Mouse (Mus musculus) myocyte (in vitro differentiated cells): Measurements from ENCODE around the gene Ankmy2. TPM values are rescaled to one million over a fixed set of nuclear protein-coding genes. Genes with fewer than 3 reads are reported as not detected.

Experiments used
- H3K27me3 ChIP-seq: one replicate; pipeline ENCODE4 v1.6.1; 2011; ENCODE audit not compliant: control insufficient read depth, insufficient read depth, insufficient read length
- H3K36me3 ChIP-seq: one replicate; pipeline ENCODE4 v1.6.1; 2011; ENCODE audit not compliant: control insufficient read depth, insufficient read depth
- H3K4me2 ChIP-seq: one replicate; pipeline ENCODE4 v1.6.1; 2011; ENCODE audit warnings: low read depth, control low read depth
- H3K4me3 ChIP-seq: one replicate; pipeline ENCODE4 v1.5.1; 2011; ENCODE audit warnings: mild to moderate bottlenecking, control low read depth, moderate library complexity
- H3K79me2 ChIP-seq: one replicate; pipeline ENCODE4 v1.6.1; 2011; ENCODE audit not compliant: control insufficient read depth, insufficient read depth
- H3ac ChIP-seq: one replicate; pipeline ENCODE4 v1.6.1; 2011; ENCODE audit not compliant: control insufficient read depth, insufficient read length
- CEBPB ChIP-seq: IDR thresholded peaks from 2 replicates; pipeline ENCODE4 v1.6.1; 2011; ENCODE audit warnings: mild to moderate bottlenecking, moderate library complexity; ENCODE audit not compliant: poor library complexity, insufficient read depth, severe bottlenecking
- E2F4 ChIP-seq: IDR thresholded peaks from one replicate; pipeline ENCODE4 v1.6.1; 2011; ENCODE audit warnings: mild to moderate bottlenecking, control low read depth, moderate library complexity; ENCODE audit not compliant: insufficient read depth
- MAX ChIP-seq: IDR thresholded peaks from one replicate; pipeline ENCODE4 v1.6.1; 2011; ENCODE audit warnings: low read depth, mild to moderate bottlenecking, control low read depth
- MYOD1 ChIP-seq, 3 experiments: IDR thresholded peaks; one replicate each; pipeline ENCODE4 v1.6.1; 2011; ENCODE audit warnings: control low read depth in 2 of 3, low read depth in 2 of 3, mild to moderate bottlenecking in 2 of 3, moderate library complexity in 1 of 3; ENCODE audit not compliant: insufficient read length in 2 of 3, control insufficient read depth in 1 of 3
- MYOG ChIP-seq, 3 experiments: IDR thresholded peaks; one replicate each; pipeline ENCODE4 v1.6.1; 2011; ENCODE audit warnings: control low read depth in 2 of 3, low read depth in 2 of 3, mild to moderate bottlenecking in 2 of 3; ENCODE audit not compliant: insufficient read length in 2 of 3, control insufficient read depth in 1 of 3, insufficient read depth in 1 of 3
- POLR2A ChIP-seq: IDR thresholded peaks from one replicate; pipeline ENCODE4 v1.6.1; 2011; ENCODE audit warnings: low read depth, mild to moderate bottlenecking, control low read depth, moderate library complexity; ENCODE audit not compliant: insufficient read length
- POLR2AphosphoS2 ChIP-seq: IDR thresholded peaks from one replicate; pipeline ENCODE4 v1.6.1; 2011; ENCODE audit warnings: low read depth, control low read depth; ENCODE audit not compliant: insufficient read length
- REST ChIP-seq: IDR thresholded peaks from one replicate; pipeline ENCODE4 v1.6.1; 2011; ENCODE audit warnings: mild to moderate bottlenecking, control low read depth, moderate library complexity; ENCODE audit not compliant: insufficient read depth, insufficient read length
- SRF ChIP-seq: IDR thresholded peaks from one replicate; pipeline ENCODE4 v1.6.1; 2011; ENCODE audit warnings: low read depth; ENCODE audit not compliant: control insufficient read depth, insufficient read length
- TCF12 ChIP-seq: IDR thresholded peaks from one replicate; pipeline ENCODE4 v1.6.1; 2011; ENCODE audit warnings: mild to moderate bottlenecking, control low read depth; ENCODE audit not compliant: poor library complexity, insufficient read depth, severe bottlenecking
- TCF3 ChIP-seq: IDR thresholded peaks from one replicate; pipeline ENCODE4 v1.6.1; 2011; ENCODE audit warnings: low read depth, control low read depth; ENCODE audit not compliant: insufficient read length
- USF1 ChIP-seq: IDR thresholded peaks from one replicate; pipeline ENCODE4 v1.6.1; 2011; ENCODE audit warnings: low read depth, mild to moderate bottlenecking, control low read depth, moderate library complexity
- polyA plus RNA-seq: library from polyadenylated mRNA; unstranded; fragments of >200 nt; fragmentation: generic; extraction: Trizol; gene quantifications from one replicate; pipeline ENCODE4 v1.2.1, GENCODE M21; 2012; ENCODE audit warnings: missing spikeins

The Ankmy2 gene
- 8.5 TPM for polyA plus RNA-seq

- TF ChIP-seq CEBPB = no peak
- no peak for TF ChIP-seq MYOD1 (IDR thresholded peaks at IDR 0.05; ENCODE audit: control insufficient read depth in 1 of 3, insufficient read length in 2 of 3, low read depth in 2 of 3)
- TF ChIP-seq MYOG (IDR thresholded peaks at IDR 0.05; ENCODE audit: control insufficient read depth in 1 of 3, insufficient read depth in 1 of 3, insufficient read length in 2 of 3, low read depth in 2 of 3) = peak in 1 of 3 experiments; percentile 2
- no peak for TF ChIP-seq TCF3
- TF ChIP-seq MAX = no peak
- peak; percentile 100 for TF ChIP-seq POLR2AphosphoS2
- no peak for TF ChIP-seq TCF12
- TF ChIP-seq SRF = no peak
- TF ChIP-seq POLR2A = peak; percentile 100
- peak; percentile 57 for TF ChIP-seq REST
- TF ChIP-seq USF1 = no peak
- no peak for TF ChIP-seq E2F4
- H3K79me2 ChIP-seq = peaks cover 57% of the 10 kb centered on the region
- peak within 1 kb of the TSS; percentile 50 for H3ac ChIP-seq
- H3K4me2 ChIP-seq = peak within 1 kb of the TSS; percentile 89
- no peaks in the 10 kb centered on the region for H3K36me3 ChIP-seq
- H3K27me3 ChIP-seq = no peaks in the 10 kb centered on the region
- peak within 1 kb of the TSS; percentile 97 for H3K4me3 ChIP-seq
Measured at GRCm38 (mm10) chr12:36156637-36157303, at the start of gene Ankmy2. Ankmy2 (plus strand) TSS chr12:36157114.

GRCm38 (mm10) chr12:36108442-36108841 is 48.5 kb upstream of the Ankmy2 start:
- no peak for TF ChIP-seq CEBPB
- no peak for TF ChIP-seq TCF12
- TF ChIP-seq MYOD1 (IDR thresholded peaks at IDR 0.05; ENCODE audit: control insufficient read depth in 1 of 3, insufficient read length in 2 of 3, low read depth in 2 of 3) = no peak
- TF ChIP-seq POLR2A = no peak

GRCm38 (mm10) chr12:36110457-36110856 is 46.5 kb upstream of the Ankmy2 start:
- Histone ChIP-seq H3K79me2 (no peaks in the 10 kb centered on the region), H3K36me3 (peaks cover 73% of the 10 kb centered on the region), H3ac (no peak overlapping the region), H3K4me2 (no peak overlapping the region), H3K27me3 (no peaks in the 10 kb centered on the region), H3K4me3 (no peak overlapping the region)
- TF ChIP-seq MYOD1 (IDR thresholded peaks at IDR 0.05; ENCODE audit: control insufficient read depth in 1 of 3, insufficient read length in 2 of 3, low read depth in 2 of 3) = no peak
- TF ChIP-seq TCF12 = no peak
- no peak for TF ChIP-seq SRF
- TF ChIP-seq REST = no peak

More at GRCm38 (mm10) chr12:36108442-36108841, 48.5 kb upstream of the Ankmy2 start:
- Histone ChIP-seq H3K79me2 (no peaks in the 10 kb centered on the region), H3K27me3 (no peaks in the 10 kb centered on the region), H3ac (no peak overlapping the region), H3K4me3 (no peak overlapping the region), H3K4me2 (no peak overlapping the region), H3K36me3 (peaks cover 56% of the 10 kb centered on the region)

GRCm38 (mm10) chr12:36111110-36111509 is 45.8 kb upstream of the Ankmy2 start:
- H3K4me3 ChIP-seq = no peak overlapping the region

GRCm38 (mm10) chr12:36112081-36112480 is 44.8 kb upstream of the Ankmy2 start:
- peaks cover 81% of the 10 kb centered on the region for H3K36me3 ChIP-seq
- H3ac ChIP-seq = no peak overlapping the region
- H3K4me2 ChIP-seq = no peak overlapping the region
- TF ChIP-seq POLR2AphosphoS2 (no peak), CEBPB (no peak), E2F4 (no peak), REST (no peak), TCF3 (no peak), POLR2A (no peak), USF1 (no peak), MYOG (IDR thresholded peaks at IDR 0.05; ENCODE audit: control insufficient read depth in 1 of 3, insufficient read depth in 1 of 3, insufficient read length in 2 of 3, low read depth in 2 of 3) (no peak), MYOD1 (IDR thresholded peaks at IDR 0.05; ENCODE audit: control insufficient read depth in 1 of 3, insufficient read length in 2 of 3, low read depth in 2 of 3) (no peak), MAX (no peak), TCF12 (no peak), SRF (no peak)
- no peaks in the 10 kb centered on the region for H3K79me2 ChIP-seq
- no peak overlapping the region for H3K4me3 ChIP-seq
- no peaks in the 10 kb centered on the region for H3K27me3 ChIP-seq

More at GRCm38 (mm10) chr12:36111110-36111509, 45.8 kb upstream of the Ankmy2 start:
- Histone ChIP-seq H3K36me3 (peaks cover 76% of the 10 kb centered on the region), H3ac (no peak overlapping the region), H3K27me3 (no peaks in the 10 kb centered on the region), H3K79me2 (no peaks in the 10 kb centered on the region), H3K4me2 (no peak overlapping the region)
- TF ChIP-seq SRF (no peak), E2F4 (no peak), MYOD1 (IDR thresholded peaks at IDR 0.05; ENCODE audit: control insufficient read depth in 1 of 3, insufficient read length in 2 of 3, low read depth in 2 of 3) (no peak), MAX (no peak), POLR2A (no peak), POLR2AphosphoS2 (no peak), USF1 (no peak), TCF3 (no peak), CEBPB (no peak), TCF12 (no peak), REST (no peak)
